Mouse (Mus musculus): ENCODE results near the gene Gan.

DNA sequence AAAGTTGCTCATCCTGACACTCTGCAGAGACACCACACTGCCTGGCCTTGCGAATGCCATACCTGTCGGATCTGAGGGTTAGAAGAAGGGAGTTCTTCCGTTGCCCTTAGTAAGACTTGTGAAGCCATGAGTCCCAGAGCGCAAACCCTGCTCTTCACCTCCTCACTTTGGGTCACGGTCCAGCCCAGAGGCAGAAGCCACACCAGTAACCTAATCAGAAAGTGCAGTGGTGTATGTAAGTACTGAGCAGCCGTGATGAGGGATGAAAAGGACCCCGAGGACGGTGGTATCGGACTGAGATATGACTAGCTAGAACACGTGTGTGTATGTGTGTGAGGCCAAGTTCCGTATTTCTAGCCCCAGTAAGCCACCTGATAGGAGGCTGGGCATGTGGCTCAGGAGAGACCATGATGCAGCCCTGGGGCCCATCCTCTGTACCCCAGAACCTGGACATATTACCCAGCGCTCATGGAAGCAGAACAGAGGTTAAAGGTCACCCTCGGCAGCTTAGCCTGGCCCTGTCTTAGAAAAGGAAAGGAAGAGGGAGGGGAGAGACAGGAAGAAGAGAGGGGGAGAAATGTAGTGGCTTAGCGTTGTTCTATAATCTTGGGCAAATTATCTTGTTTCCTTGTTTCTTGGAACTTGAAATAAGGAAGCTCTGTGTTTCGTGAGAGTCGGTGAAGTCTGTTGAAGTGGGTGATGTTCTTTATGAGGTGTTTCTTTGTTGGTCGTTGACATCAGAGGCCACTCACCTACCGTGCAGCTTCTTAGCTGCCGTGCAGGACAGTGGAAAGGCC is 43.5 kb downstream of the Gan start:
- TF ChIP-seq CTCF (IDR thresholded peaks at IDR 0.05 in 2 of 3, conservative IDR thresholded peaks at IDR 0.05 in 1 of 3; ENCODE audit: control insufficient read depth in 1 of 3, insufficient read depth in 1 of 3, low read depth in 2 of 3, low read length in 3 of 3, poor library complexity in 1 of 3, severe bottlenecking in 1 of 3) = no peak
- TF ChIP-seq HCFC1 (IDR thresholded peaks at IDR 0.05; ENCODE audit: low read depth, low read length) = no peak; the same call in 1 of the 2 replicates
- TF ChIP-seq POLR2A (IDR thresholded peaks at IDR 0.05; ENCODE audit: control insufficient read depth in 1 of 2, insufficient read depth in 1 of 2, low read depth in 1 of 2, low read length in 2 of 2, poor library complexity in 1 of 2) = peak in 1 of 2 experiments; percentile 60; a peak in 1 of 4 replicates
- peak; percentile 78 for TF ChIP-seq GATA1 (IDR thresholded peaks at IDR 0.05; ENCODE audit: low read depth, low read length)
- peak; percentile 72 to 79; a peak in 3 of 4 replicates for TF ChIP-seq EP300 (IDR thresholded peaks at IDR 0.05; ENCODE audit: low read depth in 1 of 2, low read length in 2 of 2)

Measured in MEL (cell line).